Mouse (Mus musculus): ENCODE results near the gene Nme3.

The Nme3 gene

GRCm38 (mm10) chr17:24896241-24896992 lies at the start of gene Nme3:
TSS of gene Nme3 (plus strand) at chr17:24896500.
- peak; percentile 75 to 80 for DNase-seq

- no peak for DNase-seq
Measured at GRCm38 (mm10) chr17:24847386-24847785, 48.9 kb upstream of the Nme3 start.

GRCm38 (mm10) chr17:24848600-24849031 lies 47.7 kb upstream of the Nme3 start:
- DNase-seq = no peak

GRCm38 (mm10) chr17:24849733-24850064 lies 46.6 kb upstream of the Nme3 start:
- no peak for DNase-seq

- DNase-seq = peak; percentile 94 to 99
Measured at GRCm38 (mm10) chr17:24850065-24850772, 46.1 kb upstream of the Nme3 start, which contains the start of gene Fahd1. TSS of gene Fahd1 (minus strand) at chr17:24850364.

- no peak for DNase-seq
Measured at GRCm38 (mm10) chr17:24850773-24851127, 45.5 kb upstream of the Nme3 start.

GRCm38 (mm10) chr17:24851381-24852125 lies 44.7 kb upstream of the Nme3 start:
- no peak for DNase-seq

- no peak for DNase-seq
Measured at GRCm38 (mm10) chr17:24855838-24856464, 40.3 kb upstream of the Nme3 start.

- no peak for DNase-seq
Measured at GRCm38 (mm10) chr17:24856589-24856988, 39.7 kb upstream of the Nme3 start.

GRCm38 (mm10) chr17:24857831-24858470 lies 38.3 kb upstream of the Nme3 start:
- no peak for DNase-seq

- DNase-seq = no peak
Measured at GRCm38 (mm10) chr17:24858967-24859366, 37.3 kb upstream of the Nme3 start.

GRCm38 (mm10) chr17:24860076-24860475 lies 36.2 kb upstream of the Nme3 start:
- no peak for DNase-seq

GRCm38 (mm10) chr17:24861785-24862184 lies 34.5 kb upstream of the Nme3 start:
- no peak for DNase-seq

GRCm38 (mm10) chr17:24865776-24866175 lies 30.5 kb upstream of the Nme3 start, which contains the start of gene Igfals:
TSS of gene Igfals (plus strand) at chr17:24865997.
- peak; percentile 85 to 90 for DNase-seq

- peak in 1 of 2 experiments; percentile 3 for DNase-seq
Measured at GRCm38 (mm10) chr17:24867914-24868313, 28.4 kb upstream of the Nme3 start.

GRCm38 (mm10) chr17:24873695-24874404 lies 22.4 kb upstream of the Nme3 start:
- DNase-seq = no peak

- DNase-seq = no peak
Measured at GRCm38 (mm10) chr17:24874405-24874745, 21.9 kb upstream of the Nme3 start.

- no peak for DNase-seq
Measured at GRCm38 (mm10) chr17:24874989-24875388, 21.3 kb upstream of the Nme3 start.

- no peak for DNase-seq
Measured at GRCm38 (mm10) chr17:24877336-24878116, 18.8 kb upstream of the Nme3 start.

- no peak for DNase-seq
Measured at GRCm38 (mm10) chr17:24878117-24878397, 18.2 kb upstream of the Nme3 start.

- no peak for DNase-seq
Measured at GRCm38 (mm10) chr17:24878531-24878930, 17.8 kb upstream of the Nme3 start.

Measured in cerebellum, adult 18-20 months (tissue).